Mouse (Mus musculus) lung, postnatal 10 days (tissue): ENCODE results near the gene Acsm2.

Experiments
- DNase-seq: peaks from one replicate; pipeline ENCODE4 v3.0.0; 2021

The Acsm2 gene

GRCm38 (mm10) chr7:119594530-119595107, 40.5 kb downstream of the Acsm2 start:
- no peak for DNase-seq

- DNase-seq = no peak
These were observed 41.2 kb downstream of the Acsm2 start for GRCm38 (mm10) chr7:119595306-119595705.

- DNase-seq = no peak
These were observed 42.4 kb downstream of the Acsm2 start for GRCm38 (mm10) chr7:119596536-119596935.

- DNase-seq = no peak
These were observed 47.2 kb downstream of the Acsm2 start for GRCm38 (mm10) chr7:119601195-119601953.

- DNase-seq = no peak
These were observed 47.8 kb downstream of the Acsm2 start for GRCm38 (mm10) chr7:119601954-119602317.

- no peak for DNase-seq
These were observed 50.9 kb downstream of the Acsm2 start for GRCm38 (mm10) chr7:119604903-119605483.

GRCm38 (mm10) chr7:119605926-119606663, 52.0 kb downstream of the Acsm2 start:
- DNase-seq = no peak

- DNase-seq = no peak
These were observed 52.5 kb downstream of the Acsm2 start, which contains the start of gene Acsm1 for GRCm38 (mm10) chr7:119606664-119607076. Gene Acsm1 (plus strand): TSS chr7:119607026.

- DNase-seq = no peak
These were observed 53.8 kb downstream of the Acsm2 start for GRCm38 (mm10) chr7:119607796-119608515.

- no peak for DNase-seq
These were observed 62.4 kb downstream of the Acsm2 start for GRCm38 (mm10) chr7:119616531-119616930.

- no peak for DNase-seq
These were observed 63.5 kb downstream of the Acsm2 start for GRCm38 (mm10) chr7:119617593-119617992.

GRCm38 (mm10) chr7:119618209-119618935, 64.2 kb downstream of the Acsm2 start:
- no peak for DNase-seq

- DNase-seq = no peak
These were observed 66.0 kb downstream of the Acsm2 start for GRCm38 (mm10) chr7:119620157-119620556.

GRCm38 (mm10) chr7:119638773-119639172, 84.6 kb downstream of the Acsm2 start:
- DNase-seq = no peak

GRCm38 (mm10) chr7:119642307-119642706, 88.2 kb downstream of the Acsm2 start:
- DNase-seq = no peak
